Mouse (Mus musculus) neural tube, embryonic 13.5 days (tissue): ENCODE results near the gene Mif4gd. TPM values are rescaled to one million over a fixed set of nuclear protein-coding genes. Genes with fewer than 3 reads are reported as not detected.

Experiments
- ATAC-seq: fragments of 200-750 bp; cut with Nextera tagmentation; 2 replicates; pipeline ENCODE4 v1.8.0; 2017; ENCODE audit warnings: low read depth, mild to moderate bottlenecking, moderate TSS enrichment, moderate library complexity
- H3K27ac ChIP-seq: fragments of 300-500 bp; sonication (generic); replicated peaks from 2 replicates; pipeline ENCODE4 v1.5.1; 2015; ENCODE audit warnings: moderate library complexity, mild to moderate bottlenecking, inconsistent platforms
- H3K27me3 ChIP-seq: fragments of 300-500 bp; sonication (generic); 2 replicates; pipeline ENCODE4 v1.6.1; 2015; ENCODE audit warnings: mild to moderate bottlenecking, inconsistent platforms
- H3K36me3 ChIP-seq: fragments of 300-500 bp; sonication (generic); 2 replicates; pipeline ENCODE4 v1.6.1; 2015; ENCODE audit warnings: mild to moderate bottlenecking, inconsistent platforms
- H3K4me1 ChIP-seq: fragments of 300-500 bp; sonication (generic); replicated peaks from 2 replicates; pipeline ENCODE4 v1.6.1; 2015; ENCODE audit warnings: inconsistent platforms
- H3K4me2 ChIP-seq: fragments of 300-500 bp; sonication (generic); 2 replicates; pipeline ENCODE4 v1.6.1; 2015; ENCODE audit warnings: inconsistent platforms, mild to moderate bottlenecking, moderate library complexity
- H3K4me3 ChIP-seq: fragments of 300-500 bp; sonication (generic); 2 replicates; pipeline ENCODE4 v1.5.1; 2015; ENCODE audit warnings: mild to moderate bottlenecking, inconsistent platforms
- H3K9ac ChIP-seq: fragments of 300-500 bp; sonication (generic); 2 replicates; pipeline ENCODE4 v1.6.1; 2015; ENCODE audit warnings: moderate library complexity, mild to moderate bottlenecking, inconsistent platforms
- H3K9me3 ChIP-seq: fragments of 300-500 bp; sonication (generic); 2 replicates; pipeline ENCODE4 v1.6.1; 2016; ENCODE audit warnings: inconsistent platforms
- WGBS: fragments of 180-500 bp; shearing (Covaris S2); methylation state at CpG from one replicate; pipeline ENCODE4 v1.1.7; 2015; 5-methylcytosine and 5-hydroxymethylcytosine counted together
- polyA plus RNA-seq: library from polyadenylated mRNA; unstranded; fragments of >200 nt; fragmentation: Nextera tagmentation; extraction: Ambion mirVana; gene quantifications from 2 replicates; pipeline ENCODE4 v1.2.1, GENCODE M21; 2015

Gene Mif4gd
- polyA plus RNA-seq, 1 experiment from 2014 or later: 12.0 TPM

- Histone ChIP-seq H3K4me1 (peaks cover 9% of the 10 kb centered on the region), H3K27me3 (peaks cover 5% of the 10 kb centered on the region; the same call in 1 of the 2 replicates), H3K9ac (no peak overlapping the region), H3K27ac (no peak overlapping the region), H3K4me2 (no peak overlapping the region), H3K4me3 (no peak overlapping the region), H3K36me3 (peaks cover 77% of the 10 kb centered on the region), H3K9me3 (no peaks in the 10 kb centered on the region)
- ATAC-seq: no peak
- WGBS: 87% methylated on average over 2 of the region's 2 CpGs
Observed at GRCm38 (mm10) chr11:115618001-115618400, 5.2 kb upstream of the Mif4gd start.

- peaks cover 17% of the 10 kb centered on the region for H3K4me1 ChIP-seq
- H3K9me3 ChIP-seq: no peaks in the 10 kb centered on the region
- no peak overlapping the region for H3K4me2 ChIP-seq
- no peak for ATAC-seq
- H3K27ac ChIP-seq: no peak overlapping the region
- WGBS: 85% methylated on average over 6 of the region's 6 CpGs
- H3K9ac ChIP-seq: no peak overlapping the region
- H3K27me3 ChIP-seq: peaks cover 5% of the 10 kb centered on the region; the same call in 1 of the 2 replicates
- no peak overlapping the region for H3K4me3 ChIP-seq
- H3K36me3 ChIP-seq: peaks cover 66% of the 10 kb centered on the region
Observed at GRCm38 (mm10) chr11:115616893-115617292, 4.1 kb upstream of the Mif4gd start.

GRCm38 (mm10) chr11:115616371-115616770, 3.6 kb upstream of the Mif4gd start:
- Histone ChIP-seq H3K4me2 (no peak overlapping the region), H3K4me1 (peaks cover 21% of the 10 kb centered on the region), H3K27me3 (peaks cover 5% of the 10 kb centered on the region; the same call in 1 of the 2 replicates), H3K4me3 (no peak overlapping the region), H3K36me3 (peaks cover 63% of the 10 kb centered on the region), H3K9me3 (no peaks in the 10 kb centered on the region), H3K9ac (no peak overlapping the region), H3K27ac (no peak overlapping the region)
- 96% methylated on average over 7 of the region's 7 CpGs for WGBS
- no peak for ATAC-seq

GRCm38 (mm10) chr11:115615875-115616274, 3.1 kb upstream of the Mif4gd start:
- Histone ChIP-seq H3K36me3 (peaks cover 58% of the 10 kb centered on the region), H3K27me3 (peaks cover 5% of the 10 kb centered on the region; the same call in 1 of the 2 replicates), H3K27ac (no peak overlapping the region), H3K9me3 (no peaks in the 10 kb centered on the region), H3K4me1 (peaks cover 21% of the 10 kb centered on the region), H3K4me3 (no peak overlapping the region), H3K4me2 (no peak overlapping the region), H3K9ac (no peak overlapping the region)
- ATAC-seq: no peak
- 92% methylated on average over 6 of the region's 6 CpGs for WGBS

- no peak for ATAC-seq
- no peak overlapping the region for H3K9ac ChIP-seq
- 86% methylated on average over 15 of the region's 15 CpGs for WGBS
Observed at GRCm38 (mm10) chr11:115615108-115615825, 2.5 kb upstream of the Mif4gd start.

GRCm38 (mm10) chr11:115614346-115615107, 1.8 kb upstream of the Mif4gd start:
- 92% methylated on average over 10 of the region's 10 CpGs for WGBS
- peaks cover 5% of the 10 kb centered on the region; the same call in 1 of the 2 replicates for H3K27me3 ChIP-seq
- ATAC-seq: no peak

More at GRCm38 (mm10) chr11:115615108-115615825, 2.5 kb upstream of the Mif4gd start:
- peaks cover 51% of the 10 kb centered on the region for H3K36me3 ChIP-seq
- no peak overlapping the region for H3K4me2 ChIP-seq
- H3K4me1 ChIP-seq: peaks cover 21% of the 10 kb centered on the region
- no peaks in the 10 kb centered on the region for H3K9me3 ChIP-seq
- no peak overlapping the region for H3K4me3 ChIP-seq
- no peak overlapping the region for H3K27ac ChIP-seq
- H3K27me3 ChIP-seq: peaks cover 5% of the 10 kb centered on the region; the same call in 1 of the 2 replicates

GRCm38 (mm10) chr11:115613138-115613945, 573 bp upstream of the Mif4gd start:
- Histone ChIP-seq H3K9me3 (no peaks in the 10 kb centered on the region), H3K4me3 (peak overlapping the region; percentile 64), H3K4me2 (peak overlapping the region; percentile 91), H3K9ac (peak overlapping the region; percentile 79), H3K27me3 (peaks cover 5% of the 10 kb centered on the region; the same call in 1 of the 2 replicates), H3K27ac (peak overlapping the region; percentile 77; the same call in 1 of the 2 replicates), H3K4me1 (peaks cover 21% of the 10 kb centered on the region), H3K36me3 (peaks cover 51% of the 10 kb centered on the region)
- no peak for ATAC-seq
- WGBS: under 1% methylated on average over 16 of the region's 16 CpGs

More at GRCm38 (mm10) chr11:115614346-115615107, 1.8 kb upstream of the Mif4gd start:
- Histone ChIP-seq H3K36me3 (peaks cover 50% of the 10 kb centered on the region), H3K4me3 (no peak overlapping the region), H3K4me1 (peaks cover 21% of the 10 kb centered on the region), H3K4me2 (no peak overlapping the region), H3K9ac (no peak overlapping the region), H3K27ac (no peak overlapping the region), H3K9me3 (no peaks in the 10 kb centered on the region)

GRCm38 (mm10) chr11:115612059-115612409, 735 bp downstream of the Mif4gd start:
- ATAC-seq: peak; percentile 29
- Histone ChIP-seq H3K4me2 (peak overlapping the region; percentile 91), H3K4me3 (peak overlapping the region; percentile 64), H3K4me1 (peaks cover 21% of the 10 kb centered on the region), H3K27ac (peak overlapping the region; percentile 77), H3K36me3 (peaks cover 53% of the 10 kb centered on the region), H3K27me3 (peaks cover 5% of the 10 kb centered on the region; the same call in 1 of the 2 replicates), H3K9me3 (no peaks in the 10 kb centered on the region), H3K9ac (peak overlapping the region; percentile 79)
- 2% methylated on average over 13 of the region's 13 CpGs for WGBS

- Histone ChIP-seq H3K4me1 (peaks cover 21% of the 10 kb centered on the region), H3K4me2 (no peak overlapping the region), H3K36me3 (peaks cover 57% of the 10 kb centered on the region), H3K27me3 (peaks cover 5% of the 10 kb centered on the region; the same call in 1 of the 2 replicates), H3K4me3 (no peak overlapping the region), H3K27ac (no peak overlapping the region), H3K9ac (no peak overlapping the region), H3K9me3 (no peaks in the 10 kb centered on the region)
- 68% methylated on average over 6 of the region's 6 CpGs for WGBS
- no peak for ATAC-seq
Observed at GRCm38 (mm10) chr11:115611173-115611572, 1.6 kb downstream of the Mif4gd start.

GRCm38 (mm10) chr11:115609576-115609975, 3.2 kb downstream of the Mif4gd start:
- no peak for ATAC-seq
- WGBS: 74% methylated on average over 3 of the region's 3 CpGs
- no peak overlapping the region for H3K9ac ChIP-seq
- peaks cover 5% of the 10 kb centered on the region; the same call in 1 of the 2 replicates for H3K27me3 ChIP-seq
- H3K4me2 ChIP-seq: no peak overlapping the region
- peaks cover 53% of the 10 kb centered on the region for H3K36me3 ChIP-seq
- peaks cover 36% of the 10 kb centered on the region for H3K4me1 ChIP-seq
- no peaks in the 10 kb centered on the region for H3K9me3 ChIP-seq
- H3K4me3 ChIP-seq: no peak overlapping the region
- no peak overlapping the region for H3K27ac ChIP-seq

GRCm38 (mm10) chr11:115608421-115609399, 4.1 kb downstream of the Mif4gd start:
- Histone ChIP-seq H3K27me3 (no peaks in the 10 kb centered on the region), H3K4me2 (no peak overlapping the region), H3K4me1 (peaks cover 35% of the 10 kb centered on the region), H3K9ac (0 out of 2 replicates have a peak overlapping the region, but pooled peaks have one; percentile 3), H3K36me3 (peaks cover 50% of the 10 kb centered on the region), H3K9me3 (no peaks in the 10 kb centered on the region), H3K4me3 (no peak overlapping the region), H3K27ac (no peak overlapping the region)
- WGBS: 82% methylated on average over 23 of the region's 23 CpGs
- ATAC-seq: no peak
